Mouse (Mus musculus) adipocyte (in vitro differentiated cells): ENCODE measurements around the gene Mageb4.
"Not testable (repeated sequence)": the region's sequence is repeated elsewhere in the genome, so short reads cannot be mapped to it uniquely, and the experiment has no call there.

Experiments
- DNase-seq: peaks from one replicate; pipeline ENCODE4 v3.0.0-alpha.2; 2016; ENCODE audit warnings: low spot score

Mageb4 gene

DNA sequence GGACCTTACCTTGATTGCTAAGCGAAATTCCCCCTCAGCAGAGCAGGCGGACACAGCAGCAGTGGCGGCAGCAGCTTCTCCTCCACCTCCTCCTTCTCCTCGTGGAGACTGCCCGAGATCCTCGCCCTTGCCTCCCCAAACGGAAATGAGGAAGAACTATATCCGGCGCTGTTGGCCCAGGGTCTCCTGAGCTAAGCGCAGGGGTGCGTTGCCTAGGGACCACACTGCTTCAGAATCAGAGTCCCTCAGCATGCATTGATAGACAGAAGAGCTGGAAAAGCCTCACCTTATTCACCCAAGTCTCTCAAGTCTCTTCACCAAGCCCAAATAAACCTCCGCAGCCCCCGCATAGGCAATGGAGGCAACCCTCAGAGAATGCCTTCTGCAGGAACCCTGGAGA lies at the start of gene Mageb4:
TSS of gene Mageb4 (minus strand) at position 101 of the 400 bp plus-strand sequence.
- DNase-seq = not testable (repeated sequence)

DNA sequence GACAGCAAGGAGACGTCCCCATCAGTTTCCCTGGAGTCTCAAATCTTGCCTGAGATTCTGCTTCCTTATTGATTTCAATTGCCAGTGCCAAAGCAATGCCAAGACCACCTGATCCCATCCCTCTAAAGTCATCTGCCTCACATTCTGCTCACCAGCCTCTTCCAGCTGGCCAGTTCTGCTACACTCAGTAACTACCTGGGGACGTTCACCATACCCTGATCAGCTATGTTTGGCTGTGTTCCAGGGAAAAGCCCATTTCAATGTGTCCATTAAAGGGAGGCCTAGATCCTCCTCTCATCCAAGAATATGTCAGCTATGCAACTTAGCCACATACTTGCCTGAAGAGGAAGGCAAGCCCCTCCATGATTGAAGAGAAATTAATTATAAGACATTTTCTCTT lies 20.3 kb downstream of the Mageb4 start:
- DNase-seq = not testable (repeated sequence)

DNA sequence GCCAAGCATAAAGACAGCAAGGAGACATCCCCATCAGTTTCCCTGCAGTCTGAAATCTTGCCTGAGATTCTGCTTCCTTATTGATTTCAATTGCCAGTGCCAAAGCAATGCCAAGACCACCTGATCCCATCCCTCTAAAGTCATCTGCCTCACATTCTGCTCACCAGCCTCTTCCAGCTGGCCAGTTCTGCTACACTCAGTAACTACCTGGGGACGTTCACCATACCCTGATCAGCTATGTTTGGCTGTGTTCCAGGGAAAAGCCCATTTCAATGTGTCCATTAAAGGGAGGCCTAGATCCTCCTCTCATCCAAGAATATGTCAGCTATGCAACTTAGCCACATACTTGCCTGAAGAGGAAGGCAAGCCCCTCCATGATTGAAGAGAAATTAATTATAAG lies 58.9 kb downstream of the Mageb4 start:
- not testable (repeated sequence) for DNase-seq

DNA sequence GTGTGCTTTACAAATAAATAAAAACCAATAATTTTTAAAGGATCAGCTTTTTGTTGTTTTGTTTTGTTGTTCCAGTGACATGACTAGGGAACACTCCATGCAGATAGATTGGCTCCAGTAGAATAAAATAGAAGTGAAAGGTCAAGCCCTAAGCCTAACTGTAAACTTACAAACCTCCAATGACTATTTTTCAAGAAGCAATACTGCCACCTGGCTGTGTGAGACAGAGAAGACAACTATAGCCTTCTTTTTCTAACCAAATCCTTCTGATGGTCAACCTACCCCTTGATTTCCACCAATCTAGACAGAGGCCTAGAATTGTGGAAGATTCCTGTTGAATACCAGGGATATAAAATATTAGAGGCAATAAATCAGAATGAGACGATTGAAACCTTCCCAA lies 67.6 kb downstream of the Mageb4 start:
- DNase-seq = no peak
